Mouse (Mus musculus) cerebellum, adult (tissue): ENCODE results near the gene Nudt22.
"Not testable (repeated sequence)": the region's sequence is repeated elsewhere in the genome, so short reads cannot be mapped to it uniquely, and the experiment has no call there.

Experiments used
- ATAC-seq: cut with Nextera tagmentation; 2 replicates; pipeline ENCODE4 v1.9.2; 2017; ENCODE audit warnings: mild to moderate bottlenecking, moderate library complexity, mixed read lengths; ENCODE audit not compliant: insufficient number of reproducible peaks, low FRiP score, low TSS enrichment

Gene Nudt22

GRCm38 (mm10) chr19:6997721-6998290 lies 1.9 kb upstream of the Nudt22 start:
- no peak for ATAC-seq

GRCm38 (mm10) chr19:6995255-6995991 lies 494 bp downstream of the Nudt22 start:
- ATAC-seq: no peak

GRCm38 (mm10) chr19:6994489-6994888 lies 1.4 kb downstream of the Nudt22 start:
- ATAC-seq: no peak

GRCm38 (mm10) chr19:6994002-6994401 lies 1.9 kb downstream of the Nudt22 start:
- ATAC-seq: no peak

- ATAC-seq: no peak
These were observed 2.7 kb downstream of the Nudt22 start for GRCm38 (mm10) chr19:6993011-6993770.

DNA sequence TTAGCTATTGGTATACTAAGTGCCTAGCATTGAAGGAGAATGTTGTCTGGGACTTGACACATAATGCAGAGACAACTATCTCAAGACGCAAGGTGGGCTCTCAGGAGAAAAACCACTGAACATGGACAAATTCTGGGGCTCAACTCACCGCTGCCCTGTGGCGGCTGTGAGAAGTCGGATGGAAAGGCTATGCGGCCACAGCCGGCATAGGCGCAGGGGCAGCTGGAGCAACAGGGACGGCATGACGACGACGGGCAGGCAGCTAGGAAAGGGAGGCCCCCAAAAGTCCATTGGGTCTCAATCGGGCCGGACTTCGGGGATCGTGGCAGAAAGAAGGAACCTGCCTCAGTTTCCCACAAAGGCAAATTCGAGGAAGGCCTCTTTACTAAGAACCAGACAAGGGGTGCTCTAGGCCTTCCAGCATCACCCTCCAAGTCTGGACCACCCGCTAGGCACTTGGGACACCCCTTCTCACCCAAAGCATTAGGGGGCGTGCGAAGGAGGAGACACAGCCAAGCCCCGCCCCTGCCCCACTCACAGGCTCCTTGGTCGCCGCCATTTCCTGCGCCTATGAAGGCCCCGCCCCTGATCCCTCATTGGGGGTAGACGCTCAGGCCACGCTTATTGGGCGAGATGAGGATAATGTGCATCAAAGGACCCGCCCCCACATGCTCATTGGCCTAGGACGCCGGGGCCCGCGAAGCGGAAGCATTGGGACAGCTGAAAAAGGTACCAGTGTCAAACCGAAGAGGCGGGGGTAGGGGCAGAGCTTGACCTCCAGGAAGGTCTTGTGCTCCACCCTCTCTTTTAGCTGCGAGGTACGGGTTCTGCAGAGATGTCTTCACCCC lies 3.7 kb downstream of the Nudt22 start, which contains the start of gene Dnajc4:
Gene Dnajc4 (minus strand): TSS at position 562 of the 848 bp plus-strand sequence.
- peak; percentile 85 for ATAC-seq

DNA sequence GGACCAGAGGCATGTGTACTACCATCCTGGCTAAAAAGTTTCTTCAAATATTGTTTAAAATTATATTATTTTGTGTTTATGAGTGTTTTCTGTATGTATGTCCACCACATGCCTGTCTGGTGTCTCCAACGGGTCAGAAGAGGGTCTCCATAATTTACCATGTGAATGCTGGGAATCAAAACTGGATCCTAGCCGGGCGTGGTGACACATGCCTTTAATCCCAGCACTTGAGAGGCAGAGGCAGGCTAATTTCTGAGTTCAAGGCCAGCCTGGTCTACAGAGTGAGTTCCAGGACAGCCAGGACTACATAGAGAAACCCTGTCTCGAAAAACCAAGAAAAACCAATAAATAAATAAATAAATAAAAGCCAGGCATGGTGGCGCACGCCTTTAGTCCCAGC lies 4.8 kb downstream of the Nudt22 start:
- not testable (repeated sequence) for ATAC-seq

DNA sequence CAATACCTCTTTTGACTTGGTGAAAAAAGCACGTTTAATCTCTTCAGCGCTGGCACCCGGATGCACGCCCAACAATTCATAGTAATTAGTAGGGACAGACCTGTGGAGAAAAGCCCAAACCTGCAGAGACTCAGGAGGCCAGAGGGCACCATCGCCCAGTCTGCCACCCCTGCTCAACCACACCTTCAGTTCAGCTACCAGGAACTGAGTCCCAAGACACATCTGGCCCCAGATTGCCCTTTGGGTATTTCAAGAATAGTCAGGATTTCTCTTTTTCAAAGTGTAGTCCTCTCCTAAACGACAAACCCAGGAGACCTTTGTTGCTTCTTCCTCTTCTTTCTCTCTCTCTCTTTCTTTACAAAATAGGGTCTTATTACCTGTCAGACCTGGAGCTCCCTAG lies 5.2 kb downstream of the Nudt22 start:
- ATAC-seq: no peak

GRCm38 (mm10) chr19:6989251-6989650 lies 6.7 kb downstream of the Nudt22 start:
- ATAC-seq: no peak

DNA sequence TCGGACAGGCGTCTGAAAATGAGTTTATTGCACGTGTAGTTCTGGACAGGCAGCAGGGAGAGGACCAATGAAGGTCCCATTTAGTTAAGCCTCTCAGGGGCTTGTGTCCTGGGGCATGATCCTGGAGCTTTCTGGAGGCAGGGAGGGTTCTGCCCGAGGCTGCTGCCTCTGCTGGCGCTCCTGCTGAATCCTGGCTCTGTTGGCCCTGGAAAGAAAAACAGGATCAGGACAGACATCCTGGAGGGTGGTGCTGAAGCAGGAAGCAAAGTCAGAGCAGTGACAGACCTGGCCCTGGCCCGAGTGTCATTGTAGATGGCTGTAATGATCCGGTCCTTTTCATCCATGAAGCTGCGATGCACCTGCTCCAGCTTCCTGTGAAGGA lies 8.0 kb downstream of the Nudt22 start:
- ATAC-seq: no peak

DNA sequence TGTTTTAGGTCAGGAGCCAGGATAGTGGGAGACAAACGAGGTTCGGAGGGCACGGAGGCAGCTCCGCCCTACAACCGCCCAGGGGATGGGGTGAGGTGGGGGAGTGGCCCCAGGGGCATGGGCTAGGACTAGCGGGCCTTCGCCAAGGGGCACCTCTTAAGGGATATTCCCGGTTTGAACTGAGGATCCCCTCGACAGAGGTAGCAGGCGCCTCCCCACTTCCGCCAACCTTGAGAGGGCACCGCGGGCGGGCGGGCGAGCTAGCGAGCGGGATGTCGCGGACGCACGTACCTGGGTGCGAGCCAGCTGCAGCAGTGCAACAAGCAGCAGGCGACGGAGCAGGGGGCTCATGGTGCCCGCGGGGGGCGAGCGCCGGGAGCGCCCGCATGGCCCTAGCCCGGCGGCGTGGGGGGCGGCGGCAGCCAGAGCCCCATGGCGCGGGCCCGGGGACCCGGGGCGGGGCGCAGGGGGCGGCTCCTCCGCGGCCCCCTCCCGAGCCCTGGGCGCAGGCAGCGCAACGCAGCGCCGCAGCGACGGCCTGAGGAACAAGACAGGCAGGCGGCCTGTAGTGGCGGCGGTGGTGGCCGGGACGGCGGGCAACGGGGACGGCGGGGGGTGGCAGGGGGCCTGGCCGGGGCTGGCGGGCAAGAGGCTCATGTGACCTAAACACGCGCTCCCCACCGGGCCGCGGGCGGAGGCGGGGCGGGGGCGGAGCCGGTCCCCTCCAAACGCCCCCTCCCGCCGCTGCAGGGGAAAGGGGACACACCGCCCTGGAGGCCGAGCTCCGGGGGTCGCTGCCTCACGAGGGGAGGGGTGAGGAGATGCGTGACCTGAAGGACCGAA lies 8.6 kb downstream of the Nudt22 start, which contains the start of gene Vegfb:
Gene Vegfb (minus strand): TSS at position 591 of the 843 bp plus-strand sequence.
- peak; percentile 24 for ATAC-seq

- no peak for ATAC-seq
These were observed 9.8 kb downstream of the Nudt22 start for GRCm38 (mm10) chr19:6985951-6986708.

GRCm38 (mm10) chr19:6985300-6985699 lies 10.6 kb downstream of the Nudt22 start:
- ATAC-seq: no peak

- no peak for ATAC-seq
These were observed 12.3 kb downstream of the Nudt22 start for GRCm38 (mm10) chr19:6983621-6984020.

DNA sequence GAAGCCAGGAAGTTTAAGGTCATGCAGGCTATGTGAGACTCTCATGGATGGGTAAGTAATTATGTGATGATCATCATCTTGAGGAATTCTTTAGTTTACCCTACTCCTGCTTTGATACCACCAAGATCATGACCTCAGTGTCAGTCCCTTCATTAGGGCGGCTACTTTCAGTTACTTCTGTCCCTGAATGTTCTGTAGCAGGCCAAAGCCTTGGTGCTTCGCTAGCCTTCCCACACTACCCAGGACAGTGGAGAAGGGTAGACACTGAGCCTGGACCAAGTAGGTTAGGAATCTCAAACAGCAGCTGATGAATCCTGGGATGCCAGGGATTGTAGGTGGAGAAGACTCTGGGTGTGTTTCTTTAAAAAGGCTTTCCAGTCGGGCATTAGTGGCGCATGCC lies 14.5 kb downstream of the Nudt22 start:
- ATAC-seq: no peak

- peak; percentile 67 for ATAC-seq
These were observed 15.4 kb downstream of the Nudt22 start, which contains the start of gene Fkbp2 for GRCm38 (mm10) chr19:6980381-6981093. Gene Fkbp2, minus strand, starts transcription at chr19:6980501.

- peak; percentile 73 for ATAC-seq
These were observed 16.2 kb downstream of the Nudt22 start for GRCm38 (mm10) chr19:6979486-6980380.
